Mouse (Mus musculus) splenic B cell, adult 2 months (primary cell): ENCODE results near the gene Fbxl2.
A peak's percentile ranks its signal among the peaks of the same experiment; 100 is the strongest.

ENCODE experiments used
- DNase-seq: peaks from one replicate; pipeline ENCODE4 v3.0.0-alpha.2; 2011; ENCODE audit warnings: low read depth, low spot score
- H3K27me3 ChIP-seq: 2 replicates; pipeline ENCODE4 v1.6.1; 2012; ENCODE audit warnings: mild to moderate bottlenecking, low read length, moderate library complexity, mixed read lengths; ENCODE audit not compliant: control insufficient read depth, poor library complexity, insufficient read depth, severe bottlenecking
- H3K36me3 ChIP-seq: 2 replicates; pipeline ENCODE4 v1.6.1; 2012; ENCODE audit warnings: mild to moderate bottlenecking, low read length, moderate library complexity, mixed read lengths; ENCODE audit not compliant: control insufficient read depth, poor library complexity, insufficient read depth, severe bottlenecking

The Fbxl2 gene

DNA sequence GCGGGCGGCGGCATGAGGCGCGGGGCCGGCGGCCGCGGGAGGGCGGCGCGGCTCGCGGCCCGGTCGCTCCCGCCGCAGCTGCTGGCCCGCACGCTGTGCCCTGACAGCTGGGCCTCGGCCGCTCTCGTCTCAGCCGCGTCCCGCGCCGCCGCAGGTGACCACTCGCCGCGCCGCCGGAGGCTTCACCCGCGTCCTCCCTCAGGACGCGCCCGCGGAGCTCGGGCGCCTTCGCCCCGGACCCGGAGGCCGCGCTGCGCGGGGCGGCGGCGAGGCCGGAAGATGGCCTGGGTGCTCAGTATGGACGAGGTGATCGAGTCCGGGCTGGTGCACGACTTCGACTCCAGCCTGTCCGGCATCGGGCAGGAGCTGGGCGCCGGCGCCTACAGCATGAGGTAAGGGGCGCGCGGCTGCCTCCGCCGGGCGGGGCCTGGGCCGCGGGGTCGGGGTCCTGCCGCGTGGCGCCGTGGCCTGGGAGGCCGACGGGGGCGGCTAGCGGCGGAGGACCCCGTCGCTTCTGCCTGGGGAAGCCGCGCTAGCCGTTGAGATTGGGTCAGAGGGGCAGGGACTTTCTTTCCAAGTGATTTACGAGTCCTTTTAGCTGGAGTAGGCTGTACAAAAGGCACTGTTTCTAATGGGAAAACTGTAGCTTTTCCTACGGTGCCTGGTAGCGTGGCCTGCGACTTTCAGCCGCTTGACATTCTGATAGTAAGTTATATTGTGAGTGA lies 114.5 kb downstream of the Fbxl2 start:
- no peaks in the 10 kb centered on the region for H3K36me3 ChIP-seq
- H3K27me3 ChIP-seq = no peaks in the 10 kb centered on the region
- peak; percentile 19 for DNase-seq

DNA sequence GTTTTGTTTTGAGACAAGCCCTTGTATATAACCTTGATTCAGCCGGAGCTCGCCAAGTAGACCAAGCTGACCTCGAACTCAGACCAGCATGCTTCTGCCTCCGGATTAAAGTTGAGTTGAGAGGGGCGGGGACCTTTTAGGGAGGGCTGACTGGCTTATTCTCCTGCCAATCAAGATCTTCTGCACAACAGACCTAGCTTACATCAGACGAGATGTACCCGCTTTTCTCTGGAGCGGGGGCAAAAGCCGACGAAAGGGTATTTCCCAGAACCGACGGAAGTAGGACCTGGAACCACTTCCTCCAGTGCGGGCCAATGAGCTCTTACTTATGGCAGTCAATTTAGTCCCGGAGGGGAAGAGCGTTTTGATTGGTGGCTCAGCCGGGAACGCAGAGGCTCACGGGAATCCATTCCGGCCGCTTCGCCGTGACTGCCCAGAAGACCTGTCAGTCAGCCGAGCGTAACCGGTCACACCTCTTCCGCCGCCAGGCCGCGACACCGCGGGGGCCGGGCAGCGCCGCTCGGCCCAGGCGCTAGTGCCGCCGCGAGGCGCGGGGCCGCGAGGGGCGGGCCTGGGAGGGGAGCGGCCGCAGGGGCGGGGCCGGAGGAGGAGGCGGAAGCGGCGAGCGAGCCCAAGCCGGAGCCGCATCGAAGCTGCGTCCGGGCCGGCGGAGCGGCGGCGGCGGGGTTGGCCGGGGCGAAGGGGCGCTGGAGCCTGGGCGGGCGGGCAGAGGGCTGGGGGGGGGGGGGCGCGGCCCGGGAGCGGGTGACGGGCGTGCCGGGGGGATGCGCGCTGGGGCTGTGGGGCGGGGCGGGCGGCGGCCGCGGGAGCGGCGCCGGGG lies 115.2 kb downstream of the Fbxl2 start, which contains the start of gene Ubp1:
Gene Ubp1 (plus strand): TSS at position 401 of the 841 bp plus-strand sequence.
- Histone ChIP-seq H3K27me3 (no peaks in the 10 kb centered on the region), H3K36me3 (no peaks in the 10 kb centered on the region)
- peak; percentile 98 for DNase-seq

DNA sequence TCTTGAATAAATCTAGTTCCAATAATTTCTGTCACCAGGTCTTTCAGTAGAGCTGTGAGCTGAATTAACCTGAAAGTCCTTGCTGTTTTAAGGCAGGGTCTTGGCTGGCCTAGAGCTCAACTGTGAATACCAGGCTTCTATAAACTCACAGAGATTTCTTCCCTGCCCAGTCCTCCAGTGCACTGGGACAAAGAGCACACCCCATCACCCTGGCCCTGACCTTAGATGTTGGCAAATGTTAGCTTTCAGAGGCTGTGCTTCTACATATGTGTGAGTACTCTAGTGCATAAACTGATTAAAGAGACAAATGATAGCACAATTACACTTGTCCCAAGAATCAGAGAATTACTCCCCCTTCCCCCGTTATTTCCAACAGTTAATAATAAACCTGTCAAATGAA lies 116.3 kb downstream of the Fbxl2 start:
- DNase-seq = no peak
- H3K27me3 ChIP-seq = no peaks in the 10 kb centered on the region
- no peaks in the 10 kb centered on the region for H3K36me3 ChIP-seq

DNA sequence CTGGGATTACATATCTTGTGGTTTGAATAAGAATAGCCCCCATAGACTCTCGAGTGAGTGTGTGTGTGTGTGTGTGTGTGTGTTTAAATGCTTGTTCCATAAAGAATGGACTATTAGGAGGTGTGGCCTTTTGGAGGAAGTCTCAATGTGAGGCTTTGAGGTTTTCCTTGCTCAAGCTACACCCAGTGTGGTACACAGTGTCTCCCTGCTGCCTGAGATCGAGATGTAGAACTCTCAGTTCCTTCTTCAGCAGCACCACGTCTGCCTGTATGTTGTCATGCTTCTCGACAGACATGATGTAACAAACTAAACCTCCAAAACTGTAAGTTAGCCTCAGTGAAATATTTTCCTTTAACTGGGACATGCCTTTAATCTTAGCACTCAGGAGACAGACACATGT lies 117.4 kb downstream of the Fbxl2 start:
- no peaks in the 10 kb centered on the region for H3K27me3 ChIP-seq
- peak; percentile 65 for DNase-seq
- H3K36me3 ChIP-seq = no peaks in the 10 kb centered on the region

DNA sequence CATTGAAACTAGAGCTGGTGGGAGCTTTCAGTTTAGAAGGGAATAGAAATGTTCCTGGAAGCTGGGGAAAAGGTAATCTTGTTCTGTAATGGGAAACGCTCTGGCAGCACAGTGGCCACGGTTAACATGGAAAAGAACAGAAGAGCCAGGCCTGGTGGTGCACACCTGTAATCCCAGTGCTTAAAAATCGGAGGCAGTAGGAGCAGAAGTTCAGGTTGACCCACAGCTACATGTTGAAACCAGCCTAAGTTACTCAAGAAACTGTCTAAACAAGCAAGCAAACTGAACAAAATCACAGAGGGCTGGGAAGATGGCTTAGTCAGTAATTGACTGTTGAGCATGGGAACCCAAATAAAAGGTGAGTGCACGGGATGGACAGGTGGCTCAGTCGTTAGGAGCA lies 121.1 kb downstream of the Fbxl2 start:
- no peak for DNase-seq
- H3K36me3 ChIP-seq = peaks cover 1% of the 10 kb centered on the region; the same call in 1 of the 2 replicates
- no peaks in the 10 kb centered on the region for H3K27me3 ChIP-seq

DNA sequence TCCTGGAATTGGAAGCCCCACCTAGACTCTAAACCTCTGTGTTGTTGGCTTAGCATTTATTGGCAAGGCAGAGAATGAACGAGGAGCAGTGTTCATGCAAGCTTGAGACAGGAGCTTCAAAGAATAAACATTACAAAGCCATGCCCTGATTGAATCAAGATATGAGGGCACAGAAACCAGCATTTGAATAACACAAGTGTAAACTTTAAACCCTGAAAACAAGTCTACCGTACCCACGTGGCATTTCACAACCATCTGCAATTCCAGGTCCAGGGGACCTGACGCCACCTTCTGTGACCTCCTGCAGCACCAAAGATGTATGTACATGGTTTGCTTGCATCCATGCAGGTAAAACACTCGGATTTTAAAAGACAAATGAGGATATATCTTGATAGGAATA lies 123.3 kb downstream of the Fbxl2 start:
- peaks cover 3% of the 10 kb centered on the region for H3K36me3 ChIP-seq
- DNase-seq = no peak

DNA sequence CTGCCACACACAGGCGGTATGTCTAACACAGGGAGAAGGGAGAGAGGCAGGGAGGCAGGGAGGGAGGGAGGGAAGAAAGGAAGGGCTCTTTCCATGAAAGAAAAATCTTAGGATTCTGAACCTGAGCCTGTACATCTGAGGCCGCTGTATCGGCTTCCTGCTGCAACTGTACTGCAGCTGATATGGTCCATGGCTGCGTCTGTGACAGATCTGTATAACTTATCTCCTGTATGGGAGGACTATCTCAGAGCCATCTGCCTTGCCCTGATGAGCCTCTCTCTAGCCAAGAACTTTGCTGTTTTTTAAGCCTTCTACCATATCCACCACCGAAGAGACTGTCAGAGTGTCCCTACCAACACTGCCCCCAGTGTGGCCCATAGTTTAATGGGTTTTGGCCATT lies 130.2 kb downstream of the Fbxl2 start:
- Histone ChIP-seq H3K36me3 (peaks cover 7% of the 10 kb centered on the region), H3K27me3 (no peaks in the 10 kb centered on the region)
- DNase-seq = no peak

More for the DNA sequence above, 123.3 kb downstream of the Fbxl2 start:
- no peaks in the 10 kb centered on the region for H3K27me3 ChIP-seq
